Mouse (Mus musculus) left cerebral cortex, postnatal 4 days (tissue): ENCODE data around the gene Psg20. TPM values are rescaled to one million over a fixed set of nuclear protein-coding genes. Genes with fewer than 3 reads are reported as not detected.
"Not testable (repeated sequence)": the region's sequence is repeated elsewhere in the genome, so short reads cannot be mapped to it uniquely, and the experiment has no call there.

Experiments
- DNase-seq: peaks from one replicate; pipeline ENCODE4 v3.0.0-alpha.2; 2022
- intact Hi-C: fragments of 180-260 bp; cut with DNase I; formaldehyde crosslinking; loops from one replicate; pipeline ENCODE4 v1.15.1; 2025
- total RNA-seq, 2 experiments: library from RNA; stranded (reverse); gene quantifications; 2 replicates each; pipeline ENCODE4 v1.2.3; 2021

The Psg20 gene
- total RNA-seq: not detected

DNA sequence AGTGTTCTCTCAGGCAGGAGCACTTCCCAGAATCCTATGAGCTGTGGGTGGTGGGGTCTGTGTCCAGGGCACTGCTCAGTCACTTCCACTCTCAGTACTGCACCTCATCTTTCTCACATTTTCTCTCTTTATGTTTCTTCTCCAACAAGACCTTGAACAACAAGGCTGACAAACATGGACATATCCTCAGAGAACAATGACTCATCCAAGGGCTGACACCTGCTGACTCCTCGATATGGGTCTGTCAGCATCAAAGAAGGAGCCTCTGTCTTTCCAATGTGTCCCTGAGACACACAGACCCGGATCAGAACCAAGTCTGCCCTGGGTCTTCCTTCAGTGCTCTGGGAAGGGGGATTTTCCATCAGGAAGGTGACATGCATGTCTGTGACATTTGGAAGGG is at the start of gene Psg20:
TSS of gene Psg20 (minus strand) at position 101 of the 400 bp plus-strand sequence.
- intact Hi-C loops: no loop called here
- no peak for DNase-seq

DNA sequence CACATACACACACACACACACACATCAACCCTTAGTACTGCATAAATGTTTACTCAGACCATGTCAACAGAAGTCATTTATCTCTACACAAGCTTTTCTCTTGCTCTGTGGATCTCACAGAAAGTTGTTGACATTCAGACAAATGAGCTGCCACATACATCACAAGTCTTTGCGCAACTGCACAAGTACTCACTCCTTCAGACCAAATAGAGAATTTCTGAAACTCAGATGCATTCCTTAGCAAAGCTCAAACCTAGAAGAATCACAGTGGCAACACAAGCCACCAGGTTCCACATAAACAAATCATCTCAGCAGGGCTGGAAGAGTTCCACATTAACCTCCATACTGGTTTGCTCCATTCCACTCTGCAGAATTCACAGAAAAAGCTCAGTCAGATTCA is 48.5 kb upstream of the Psg20 start:
- intact Hi-C loops: no loop called here
- DNase-seq: no peak

- DNase-seq: no peak
- intact Hi-C loops: no loop called here
Measured at GRCm38 (mm10) chr7:18733111-18733510, 47.1 kb upstream of the Psg20 start.

- intact Hi-C loops: no loop called here
- no peak for DNase-seq
Measured at GRCm38 (mm10) chr7:18728391-18728790, 42.4 kb upstream of the Psg20 start.

DNA sequence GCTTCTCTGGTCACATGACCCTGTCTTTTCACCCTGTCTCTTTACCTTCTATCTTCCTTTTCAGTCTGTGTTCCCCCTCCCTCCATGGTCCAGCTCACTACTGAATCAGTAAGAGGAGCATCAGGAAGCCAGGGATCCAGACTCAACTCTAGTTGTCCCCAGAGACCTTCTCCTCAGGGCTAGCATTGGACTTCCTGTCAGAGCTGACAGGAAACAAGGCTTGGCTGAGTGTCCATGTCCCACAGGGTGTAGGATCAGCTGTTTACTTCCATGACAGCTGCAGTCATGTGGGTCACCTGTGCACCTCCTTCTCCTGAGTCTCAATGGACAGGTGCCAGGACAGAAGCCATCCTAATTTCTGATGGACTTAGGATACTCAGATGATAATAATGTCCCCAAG is 39.9 kb upstream of the Psg20 start:
- intact Hi-C loops, DNase-seq: not testable (repeated sequence)

DNA sequence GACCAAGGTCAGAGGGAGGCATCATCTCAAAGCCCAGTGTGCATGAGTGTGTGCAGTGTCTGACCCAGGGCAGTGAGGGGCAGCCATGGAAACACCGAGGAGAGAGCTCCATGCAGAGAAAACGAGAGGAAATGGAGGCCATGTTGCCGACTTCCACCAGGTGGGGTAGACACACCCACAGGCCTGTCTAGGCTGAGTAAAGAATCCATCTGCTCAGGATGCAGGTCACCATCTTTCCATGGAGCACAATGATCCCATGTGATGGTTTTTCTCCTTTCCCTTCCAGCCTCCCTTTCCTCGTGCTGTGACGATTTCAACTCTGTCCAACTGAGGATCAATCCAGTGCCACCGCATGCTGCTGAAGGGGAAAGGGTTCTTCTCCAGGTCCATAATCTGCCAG is 38.0 kb upstream of the Psg20 start:
- intact Hi-C loops: no loop called here

DNA sequence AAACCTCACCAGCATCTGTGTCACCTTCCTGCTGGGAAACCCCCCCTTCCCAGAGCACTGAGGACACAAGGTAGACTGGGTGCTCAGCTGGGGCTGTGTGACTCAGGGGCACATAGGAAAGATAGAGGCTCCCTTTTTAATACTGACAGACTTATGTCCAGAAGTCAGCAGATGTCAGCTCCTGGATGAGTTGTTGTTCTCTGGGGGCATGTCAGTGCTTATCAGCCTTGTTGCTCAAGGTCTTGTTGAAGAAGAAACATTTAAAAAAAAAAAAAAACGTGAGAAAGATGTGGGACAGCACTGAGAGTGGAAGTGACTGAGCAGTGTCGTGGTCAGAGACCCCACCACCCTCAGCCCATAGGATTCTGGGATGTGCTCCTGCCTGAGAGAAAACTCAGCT is 31.8 kb upstream of the Psg20 start, which contains the start of gene Psg22:
TSS of gene Psg22 (plus strand) at position 301 of the 400 bp plus-strand sequence.
- no peak for DNase-seq
- intact Hi-C loops: no loop called here

More for the DNA sequence above, 38.0 kb upstream of the Psg20 start:
- DNase-seq: no peak

GRCm38 (mm10) chr7:18715546-18715945 is 29.6 kb upstream of the Psg20 start:
- intact Hi-C loops: no loop called here
- DNase-seq: no peak

GRCm38 (mm10) chr7:18710846-18711245 is 24.9 kb upstream of the Psg20 start:
- no peak for DNase-seq
- intact Hi-C loops: no loop called here

DNA sequence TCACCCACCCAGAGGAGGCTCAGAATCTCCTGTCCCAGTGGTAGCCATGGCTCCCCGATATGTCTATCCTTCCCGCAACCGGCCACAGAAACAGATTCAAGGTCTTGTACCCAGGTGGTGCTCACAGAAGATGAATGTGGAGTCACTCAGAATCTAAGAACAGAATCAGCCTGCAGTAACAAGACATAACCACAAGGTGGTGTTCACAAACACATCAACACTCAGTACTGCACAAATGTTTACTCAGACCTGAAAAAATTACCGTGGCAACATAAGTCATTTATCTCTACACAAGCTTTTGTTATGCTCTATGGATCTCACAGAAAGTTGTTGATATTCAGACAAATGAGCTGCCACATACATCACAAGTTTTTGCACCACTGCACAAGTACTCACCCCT is 24.3 kb upstream of the Psg20 start:
- DNase-seq, intact Hi-C loops: not testable (repeated sequence)

DNA sequence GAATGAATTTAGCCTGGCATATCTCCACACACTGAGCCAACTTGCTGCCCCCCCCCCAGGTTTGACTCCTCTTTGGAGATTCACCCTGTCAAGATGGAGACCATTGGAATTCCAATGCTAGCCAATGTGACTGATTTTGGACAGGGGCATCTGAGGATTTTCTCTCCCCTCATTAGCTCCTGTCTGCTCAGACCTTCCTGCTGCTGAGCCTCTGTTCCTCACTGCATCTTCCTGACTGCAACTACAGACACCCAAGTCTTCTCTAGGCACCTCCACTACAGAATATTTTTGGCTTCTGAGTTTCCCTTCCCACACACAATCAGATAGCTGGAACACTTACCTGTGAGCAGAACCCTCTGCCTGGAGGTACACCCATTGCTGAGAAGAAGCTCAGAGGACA is 399 bp downstream of the Psg20 start:
- intact Hi-C loops: no loop called here
- no peak for DNase-seq

GRCm38 (mm10) chr7:18679772-18680171 is 6.2 kb downstream of the Psg20 start:
- peak; percentile 20 for DNase-seq
- intact Hi-C loops: no loop called here

DNA sequence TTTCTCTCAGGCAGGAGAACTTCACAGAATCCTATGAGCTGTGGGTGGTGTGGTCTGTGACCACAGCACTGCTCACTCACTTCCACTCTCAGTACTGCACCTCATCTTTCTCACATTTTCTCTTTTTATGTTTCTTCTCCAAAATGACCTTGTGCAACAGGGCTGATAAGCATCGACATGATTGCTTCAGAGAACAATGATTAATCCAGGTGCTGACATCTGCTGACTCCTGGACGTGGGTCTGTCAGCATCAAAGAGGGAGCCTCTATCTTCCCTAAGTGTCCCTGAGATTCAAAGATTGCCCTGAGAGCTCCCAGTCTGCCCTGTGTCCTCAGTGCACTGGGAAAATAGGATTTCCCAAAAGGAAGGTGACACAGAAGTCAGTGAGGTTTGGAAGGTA is 29.4 kb downstream of the Psg20 start, which contains the start of gene Psg21:
TSS of gene Psg21 (minus strand) at position 101 of the 400 bp plus-strand sequence.
- DNase-seq, intact Hi-C loops: not testable (repeated sequence)

DNA sequence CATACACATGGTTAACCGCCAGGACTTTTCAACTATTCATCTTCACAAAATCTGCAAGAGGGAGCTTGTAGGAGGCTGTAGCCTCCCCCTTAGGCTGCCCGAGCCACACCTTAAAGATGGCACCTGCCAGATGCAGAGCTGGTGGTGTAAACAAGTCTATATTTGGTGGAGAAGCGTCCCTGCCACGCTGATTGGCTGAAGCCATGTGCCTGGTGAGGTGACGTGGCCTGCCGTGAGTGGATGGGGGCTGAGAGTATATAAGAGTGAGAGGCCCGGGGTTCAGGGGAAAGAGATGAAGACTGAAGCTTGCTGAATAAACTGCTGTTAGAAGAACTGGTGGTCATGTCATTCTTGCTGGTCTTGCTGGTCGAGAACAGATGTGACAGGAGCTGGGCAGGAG is 59.1 kb downstream of the Psg20 start:
- DNase-seq, intact Hi-C loops: not testable (repeated sequence)

Other genes with a start within 250 kb of the Psg20 start
- gene Psg26, start 202.0 kb downstream of the Psg20 start, total RNA-seq: not detected
- not detected for gene Psg25, start 153.9 kb downstream of the Psg20 start, total RNA-seq
- gene Psg27, start 118.9 kb downstream of the Psg20 start, total RNA-seq: not detected
- not detected for gene Psg23, start 69.7 kb downstream of the Psg20 start, total RNA-seq
- gene Psg21, start 29.5 kb downstream of the Psg20 start, total RNA-seq: not detected
- not detected for gene Psg22, start 31.9 kb upstream of the Psg20 start, total RNA-seq
- not detected for gene Psg19, start 112.3 kb upstream of the Psg20 start, total RNA-seq
- gene Psg17, start 135.4 kb upstream of the Psg20 start, total RNA-seq: not detected
- gene Mill2, start 153.8 kb upstream of the Psg20 start, total RNA-seq: 1 to 10 TPM in 1 of 2 experiments, under 1 TPM in 1; 0.90 to 1.5 TPM
- 10 to 100 TPM; 16.1 to 16.8 TPM for gene Pglyrp1, start 185.1 kb upstream of the Psg20 start, total RNA-seq
- gene Ccdc61, start 224.2 kb upstream of the Psg20 start, total RNA-seq: 10 to 100 TPM; 16.0 to 23.3 TPM
- 100 to 1,000 TPM; 152 to 154 TPM for gene Nova2, start 239.7 kb upstream of the Psg20 start, total RNA-seq